Mouse (Mus musculus): ENCODE measurements around the gene Glra4.
"Not testable (repeated sequence)": the region's sequence is repeated elsewhere in the genome, so short reads cannot be mapped to it uniquely, and the experiment has no call there.

The Glra4 gene

GRCm38 (mm10) chrX:136714742-136715474, 65.0 kb downstream of the Glra4 start:
- not testable (repeated sequence) for DNase-seq

- peak; percentile 2 for DNase-seq
Observed at GRCm38 (mm10) chrX:136708782-136709181, 71.2 kb downstream of the Glra4 start.

- peak; percentile 64 for DNase-seq
Observed at GRCm38 (mm10) chrX:136708168-136708681, 71.7 kb downstream of the Glra4 start.

All from lung, postnatal 10 days (tissue).